Mouse (Mus musculus) testis, adult 2 months (tissue): ENCODE measurements around the gene Hist1h4a.

Experiments
- CTCF ChIP-seq: fragments of 200-500 bp; IDR thresholded peaks from 2 replicates; pipeline ENCODE4 v1.5.1; 2012; ENCODE audit warnings: low read depth, mild to moderate bottlenecking, inconsistent platforms, low read length, moderate library complexity; ENCODE audit not compliant: control insufficient read depth, insufficient read depth, insufficient replicate concordance
- POLR2A ChIP-seq: fragments of 200-500 bp; IDR thresholded peaks from 2 replicates; pipeline ENCODE4 v1.6.1; 2012; ENCODE audit warnings: low read depth, mild to moderate bottlenecking, inconsistent platforms, low read length, moderate library complexity; ENCODE audit not compliant: control insufficient read depth

- TF ChIP-seq CTCF (no peak), POLR2A (no peak)
Measured at GRCm38 (mm10) chr13:23779025-23779424, 18.0 kb upstream of the Hist1h4a start.
